Mouse (Mus musculus) kidney, adult 9 months (tissue): ENCODE measurements at regions not wholly inside any gene's neighbourhood (a gene's known extent, or its start where the extent isn't known, plus 50 kb on each side); places are given as distances from the start of the nearest gene placed in this dataset.
A peak's percentile ranks its signal among the peaks of the same experiment; 100 is the strongest.

ENCODE experiments used
- DNase-seq: peaks from one replicate; pipeline ENCODE4 v3.0.0; 2022

DNA sequence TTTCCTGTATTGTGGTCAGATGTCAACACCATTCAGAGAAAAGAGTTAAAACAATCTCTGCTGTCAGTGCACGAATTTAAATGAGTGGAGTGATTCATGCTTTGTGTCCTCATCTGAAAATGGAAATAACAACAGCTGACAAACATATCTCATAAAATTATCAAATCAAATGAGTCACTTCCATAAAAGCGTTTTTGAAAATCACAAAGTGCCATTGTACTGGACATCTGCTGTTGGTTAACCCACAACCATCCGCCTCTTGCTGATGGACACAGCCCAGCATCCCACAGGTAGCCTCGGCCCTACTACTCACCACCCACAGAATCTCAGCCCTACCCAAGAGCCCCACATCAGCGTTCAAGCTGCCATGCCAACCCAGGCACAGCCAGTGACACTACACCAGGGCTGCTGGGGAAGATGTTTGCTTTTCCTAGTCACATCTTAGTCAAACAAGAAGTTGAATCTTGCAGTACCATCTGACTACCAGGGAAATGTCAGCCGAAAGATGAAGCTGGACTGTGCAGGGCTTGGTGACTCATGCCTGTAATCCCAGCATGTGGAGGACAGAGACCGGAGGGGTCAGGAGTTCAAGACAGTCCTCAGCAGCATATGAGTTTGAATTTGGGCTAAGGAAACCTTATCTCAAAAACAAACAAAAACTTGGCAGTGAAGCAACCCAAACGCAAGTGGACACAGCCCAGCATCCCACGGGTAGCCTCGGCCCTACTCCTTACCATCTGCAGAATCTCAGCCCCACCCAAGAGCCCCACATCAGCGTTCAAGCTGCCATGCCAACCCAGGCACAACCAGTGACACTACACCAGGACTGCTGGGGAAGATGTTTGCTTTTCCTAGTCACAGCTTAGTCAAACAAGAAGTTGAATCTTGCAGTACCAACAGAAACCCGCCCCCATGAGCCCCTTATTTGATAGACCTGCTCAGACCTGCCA is 131.9 kb upstream of the Noct start:
- DNase-seq, result no peak

GRCm38 (mm10) chr3:51095847-51096447 is 128.3 kb upstream of the Noct start:
- DNase-seq, result no peak

- DNase-seq, result no peak
Measured at GRCm38 (mm10) chr3:51096545-51096944, 127.7 kb upstream of the Noct start.

- DNase-seq, result no peak
Measured at GRCm38 (mm10) chr3:51097362-51097761, 126.9 kb upstream of the Noct start.

- no peak for DNase-seq
Measured at GRCm38 (mm10) chr3:51099966-51100365, 124.3 kb upstream of the Noct start.

DNA sequence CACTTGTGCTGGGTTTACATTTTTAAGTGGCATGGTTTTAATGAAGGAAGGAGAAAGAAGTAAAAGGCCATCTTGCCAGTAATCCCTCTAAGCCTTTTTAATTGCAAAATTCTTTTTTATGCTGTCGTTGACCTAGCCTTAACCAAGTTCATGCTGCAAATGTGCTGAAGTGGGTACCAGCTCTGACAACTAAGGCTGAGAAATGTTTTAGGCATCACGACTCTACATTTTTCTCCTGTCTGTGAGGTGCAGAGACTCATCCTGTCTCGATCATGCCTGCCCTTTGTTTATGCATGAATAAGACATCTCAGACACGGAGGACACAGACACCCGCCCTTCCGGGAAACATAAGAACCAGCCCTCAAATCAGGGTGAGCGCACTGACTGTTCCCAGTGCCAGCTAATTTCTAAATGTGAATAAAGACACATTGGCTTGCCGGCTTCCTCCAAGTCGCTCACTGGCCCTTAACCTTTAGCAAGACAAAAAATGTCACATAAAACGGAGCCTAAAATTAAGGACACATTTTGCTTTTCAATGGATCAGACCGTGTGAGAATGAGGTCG is 115.5 kb upstream of the Noct start:
- DNase-seq, result no peak

GRCm38 (mm10) chr3:51111241-51111640 is 113.0 kb upstream of the Noct start:
- DNase-seq, result no peak

- no peak for DNase-seq
Measured at GRCm38 (mm10) chr3:51112351-51112750, 111.9 kb upstream of the Noct start.

- no peak for DNase-seq
Measured at GRCm38 (mm10) chr3:51115921-51116320, 108.3 kb upstream of the Noct start.

- DNase-seq, result peak; percentile 49
Measured at GRCm38 (mm10) chr3:51118706-51119105, 105.5 kb upstream of the Noct start.

GRCm38 (mm10) chr3:51120522-51120921 is 103.7 kb upstream of the Noct start:
- no peak for DNase-seq

DNA sequence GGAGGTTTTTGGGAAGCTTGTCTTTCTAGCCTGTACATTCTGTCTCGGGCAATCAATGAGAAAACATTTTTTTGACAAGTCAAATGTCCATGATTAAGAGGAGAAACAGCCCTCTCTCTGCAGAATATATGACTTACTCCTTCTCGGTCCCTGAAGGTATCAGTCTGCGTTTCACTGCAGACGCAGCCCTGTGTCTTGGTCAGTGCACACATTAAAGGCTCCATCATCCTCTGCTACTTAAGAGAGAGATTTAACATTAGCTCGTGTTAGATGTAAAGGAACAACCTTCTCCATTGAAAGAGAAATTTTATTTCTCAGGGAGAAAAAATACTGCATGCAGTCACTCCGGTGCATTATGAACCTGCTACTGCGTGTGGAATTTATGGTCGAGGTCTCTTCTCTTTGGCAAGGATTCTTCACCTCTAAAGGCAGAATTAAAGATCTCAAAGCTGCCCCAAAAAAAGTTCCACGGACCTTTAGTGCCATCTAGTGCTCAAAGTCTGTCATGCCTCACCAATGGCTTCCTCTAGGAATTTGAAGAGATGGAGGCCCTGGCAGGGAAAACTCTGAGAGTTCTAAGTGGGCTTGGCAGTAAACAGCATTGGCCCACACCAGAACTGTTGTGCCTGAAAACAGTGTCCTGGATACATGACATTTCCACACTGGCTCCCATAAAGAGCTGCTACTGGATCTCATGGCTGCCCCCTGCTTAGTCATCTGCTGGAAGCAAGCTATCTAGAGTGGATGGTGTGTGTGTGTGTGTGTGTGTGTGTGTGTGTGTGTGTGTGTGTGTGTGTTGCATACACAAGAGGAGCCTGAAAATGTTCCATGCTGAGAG is 102.3 kb upstream of the Noct start:
- peak; percentile 69 for DNase-seq

DNA sequence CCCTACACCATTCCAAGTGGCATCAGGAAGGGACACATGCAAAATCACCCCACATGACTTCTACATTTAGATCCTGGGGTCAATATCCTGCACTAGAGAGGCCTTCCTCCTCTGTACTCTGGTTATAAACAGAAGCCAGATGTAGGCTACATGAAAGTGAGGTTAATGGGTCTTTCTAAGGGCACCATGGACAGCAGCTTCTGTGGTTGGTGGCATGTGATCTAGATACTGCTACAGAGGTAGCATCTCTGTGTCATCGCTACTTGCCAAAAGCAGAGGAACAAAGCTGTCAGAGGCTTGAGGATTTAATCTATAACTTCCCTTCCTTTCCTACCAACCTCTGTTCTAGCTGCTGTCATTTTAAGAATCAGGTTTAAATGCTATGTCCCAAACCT is 101.7 kb upstream of the Noct start:
- DNase-seq, result no peak

- DNase-seq, result no peak
Measured at GRCm38 (mm10) chr3:51127875-51128274, 96.4 kb upstream of the Noct start.

DNA sequence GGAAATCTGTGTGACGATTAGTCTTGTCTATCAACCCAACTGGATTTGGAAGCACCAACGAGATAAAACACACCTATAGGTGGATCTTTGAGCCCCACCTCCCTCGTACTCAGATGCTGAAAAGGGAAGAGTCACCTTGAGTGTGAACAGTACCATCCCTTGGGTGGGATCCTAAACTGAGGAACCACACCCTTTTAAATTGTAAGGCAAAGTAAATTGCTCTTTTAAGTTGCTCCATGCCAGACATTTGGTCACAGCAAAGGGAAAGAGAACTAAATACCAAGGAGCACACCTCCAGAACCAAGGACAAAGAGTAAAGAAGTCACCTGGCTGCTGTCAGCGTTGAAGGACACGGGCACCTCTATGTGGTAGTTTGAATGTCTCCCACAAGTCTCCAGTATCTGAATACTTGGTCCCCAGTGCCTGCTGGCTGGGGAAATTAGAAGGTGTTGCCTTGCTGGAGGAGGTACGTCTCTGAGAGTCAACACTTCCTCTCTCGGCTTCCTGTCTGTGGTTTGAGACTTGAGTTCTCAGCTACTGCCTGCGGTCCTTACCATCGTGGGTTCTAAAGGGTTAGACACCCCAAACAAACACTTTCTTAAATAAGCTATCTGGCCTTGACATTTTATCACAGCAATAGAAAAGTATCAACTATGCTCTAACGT is 95.6 kb upstream of the Noct start:
- no peak for DNase-seq

GRCm38 (mm10) chr3:51130709-51131108 is 93.5 kb upstream of the Noct start:
- no peak for DNase-seq

DNA sequence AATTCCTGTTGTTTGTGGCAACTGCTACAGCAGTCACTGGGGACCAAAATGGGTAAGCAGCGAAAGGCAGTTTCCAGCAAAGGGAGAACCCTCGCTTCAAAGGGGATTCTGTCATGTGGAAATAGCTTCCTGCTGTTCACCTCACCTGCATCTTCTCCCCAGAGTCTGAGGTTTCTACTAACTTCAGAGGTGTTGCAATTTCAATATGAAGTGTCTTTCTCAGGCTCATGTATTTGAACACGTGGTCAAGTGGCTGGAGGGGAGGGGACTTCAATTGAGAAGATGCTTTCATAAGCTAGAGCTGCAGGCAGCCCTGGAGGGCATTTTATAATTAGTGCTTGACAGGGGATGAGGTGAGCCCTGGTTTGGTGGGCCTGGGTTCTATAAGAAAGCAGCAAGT is 92.9 kb upstream of the Noct start:
- DNase-seq, result no peak

GRCm38 (mm10) chr3:51132736-51133135 is 91.5 kb upstream of the Noct start:
- DNase-seq, result peak; percentile 25

- DNase-seq, result no peak
Measured at GRCm38 (mm10) chr3:51135581-51135980, 88.7 kb upstream of the Noct start.

GRCm38 (mm10) chr3:51137730-51138312 is 86.4 kb upstream of the Noct start:
- DNase-seq, result no peak

- no peak for DNase-seq
Measured at GRCm38 (mm10) chr3:51145985-51146384, 78.3 kb upstream of the Noct start.

DNA sequence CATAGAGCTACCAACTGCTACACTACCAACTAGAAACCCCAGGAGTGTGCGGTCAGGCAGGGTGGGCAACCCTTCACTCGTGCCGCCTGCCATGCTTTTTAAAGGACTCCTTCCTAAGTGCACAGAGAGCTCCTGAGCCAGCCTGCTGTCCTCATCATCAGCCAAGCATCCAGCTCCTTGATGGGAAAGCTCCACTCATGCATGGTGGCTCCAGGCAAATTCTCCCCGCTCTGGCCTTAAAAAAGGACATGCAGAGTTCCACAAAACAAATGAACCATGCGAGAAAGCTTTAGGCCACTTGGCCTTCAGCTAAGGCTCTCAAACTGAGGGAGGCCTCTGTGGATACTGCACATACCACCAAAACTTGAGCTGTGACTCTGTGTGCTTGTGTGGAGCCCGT is 74.2 kb upstream of the Noct start:
- peak; percentile 44 for DNase-seq
